Mouse (Mus musculus) mesoderm, embryonic 11.5 days (tissue): ENCODE measurements around the gene Fam126a.

Experiments
- DNase-seq: peaks from one replicate; pipeline ENCODE4 v3.0.0-alpha.2; 2012; ENCODE audit warnings: low read depth, low spot score

Gene Fam126a

GRCm38 (mm10) chr5:24030579-24030969, at the start of gene Fam126a:
Fam126a (minus strand) TSS chr5:24030690.
- DNase-seq, result peak; percentile 95

- DNase-seq, result no peak
These were observed 48.1 kb upstream of the Fam126a start for GRCm38 (mm10) chr5:24078420-24079179.

GRCm38 (mm10) chr5:24077739-24078306, 47.3 kb upstream of the Fam126a start:
- no peak for DNase-seq

- peak; percentile 75 for DNase-seq
These were observed 46.7 kb upstream of the Fam126a start for GRCm38 (mm10) chr5:24076986-24077718.

- no peak for DNase-seq
These were observed 41.5 kb upstream of the Fam126a start for GRCm38 (mm10) chr5:24072031-24072430.

- DNase-seq, result no peak
These were observed 38.5 kb upstream of the Fam126a start for GRCm38 (mm10) chr5:24068955-24069354.

GRCm38 (mm10) chr5:24063545-24063944, 33.1 kb upstream of the Fam126a start:
- no peak for DNase-seq

GRCm38 (mm10) chr5:24063034-24063433, 32.5 kb upstream of the Fam126a start:
- DNase-seq, result no peak

GRCm38 (mm10) chr5:24060949-24061348, 30.5 kb upstream of the Fam126a start:
- no peak for DNase-seq

- DNase-seq, result no peak
These were observed 27.1 kb upstream of the Fam126a start for GRCm38 (mm10) chr5:24057592-24057991.

- DNase-seq, result no peak
These were observed 26.4 kb upstream of the Fam126a start for GRCm38 (mm10) chr5:24056865-24057264.

- DNase-seq, result no peak
These were observed 23.9 kb upstream of the Fam126a start for GRCm38 (mm10) chr5:24054382-24054781.

- no peak for DNase-seq
These were observed 23.0 kb upstream of the Fam126a start for GRCm38 (mm10) chr5:24053245-24054190.

GRCm38 (mm10) chr5:24051755-24052675, 21.5 kb upstream of the Fam126a start:
- DNase-seq, result no peak

- DNase-seq, result no peak
These were observed 17.3 kb upstream of the Fam126a start for GRCm38 (mm10) chr5:24047821-24048220.

- DNase-seq, result no peak
These were observed 16.5 kb upstream of the Fam126a start for GRCm38 (mm10) chr5:24047001-24047400.

- no peak for DNase-seq
These were observed 15.6 kb upstream of the Fam126a start for GRCm38 (mm10) chr5:24045998-24046631.

GRCm38 (mm10) chr5:24044387-24044786, 13.9 kb upstream of the Fam126a start:
- no peak for DNase-seq

- DNase-seq, result no peak
These were observed 12.9 kb upstream of the Fam126a start for GRCm38 (mm10) chr5:24043367-24043766.

GRCm38 (mm10) chr5:24041341-24041852, 10.9 kb upstream of the Fam126a start:
- no peak for DNase-seq
